Mouse (Mus musculus): ENCODE data around the gene Armh3. TPM values are rescaled to one million over a fixed set of nuclear protein-coding genes. Genes with fewer than 3 reads are reported as not detected.

Gene Armh3
- total and polyA plus RNA-seq, 3 experiments, result 1.1 to 4.9 (median 1.9) TPM

DNA sequence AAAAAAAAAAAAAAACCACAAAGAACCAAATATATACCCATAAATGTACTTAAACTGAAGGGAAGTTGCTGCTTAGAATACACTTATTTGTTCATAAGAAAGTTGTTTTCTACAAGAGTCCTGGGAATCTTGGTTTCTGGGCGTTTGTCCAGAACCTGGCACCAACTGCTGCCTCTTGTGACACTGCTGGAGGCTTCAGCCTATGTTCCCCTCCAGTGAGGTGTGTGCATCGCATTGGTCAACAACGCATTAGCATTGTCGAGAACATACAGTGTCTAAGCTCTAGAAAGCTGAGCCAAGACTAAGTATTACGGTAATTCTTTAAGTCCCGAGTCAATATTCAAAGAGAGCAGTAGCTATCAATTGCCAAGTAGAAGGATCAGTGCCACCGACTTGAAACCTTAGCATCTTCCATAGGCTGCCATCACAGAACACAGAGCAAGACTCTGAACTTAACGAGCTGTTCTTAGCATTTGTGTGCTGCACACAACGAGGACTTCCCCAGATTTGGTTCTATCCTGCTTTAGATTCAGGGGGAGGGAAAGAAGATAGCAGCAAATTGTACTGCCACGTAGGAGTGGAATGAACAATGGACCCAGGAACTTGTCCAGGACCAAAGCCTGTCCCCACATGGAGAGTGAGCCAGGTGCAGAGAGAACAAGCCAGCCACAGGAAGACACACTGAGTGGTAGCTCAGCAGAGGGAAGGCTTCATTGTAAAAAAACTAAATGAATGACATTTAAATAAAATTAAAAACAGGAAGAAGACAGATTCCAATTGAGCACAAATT is 86.9 kb downstream of the Armh3 start:
- Histone ChIP-seq H3K9me3 (replicated peaks; ENCODE audit: low read length) (no peaks in the 10 kb centered on the region), H3K4me2 (ENCODE audit: insufficient read depth, low read depth, poor library complexity, severe bottlenecking) (no peak overlapping the region), H3K79me2 (replicated peaks; ENCODE audit: control insufficient read depth, extremely low read depth, insufficient read depth, poor library complexity, severe bottlenecking) (no peaks in the 10 kb centered on the region), H3K9ac (ENCODE audit: insufficient read depth, low read depth) (no peak overlapping the region), H3K27me3 (replicated peaks) (no peaks in the 10 kb centered on the region), H3K27ac (ENCODE audit: insufficient read depth, low read depth) (no peak overlapping the region), H3K4me1 (ENCODE audit: control insufficient read depth in 1 of 2, insufficient read depth in 2 of 2) (no peaks in the 10 kb centered on the region), H3K4me3 (replicated peaks in 1 of 3; ENCODE audit: low read depth in 2 of 3, low read length in 2 of 3, poor library complexity in 1 of 3) (no peak overlapping the region), H3K36me3 (replicated peaks in 1 of 2; ENCODE audit: control insufficient read depth in 1 of 2, insufficient read depth in 1 of 2, low read length in 1 of 2) (no peaks in the 10 kb centered on the region)
- no peak for DNase-seq (ENCODE audit: extremely low read depth)
- in situ Hi-C loops (cut with MboI; ENCODE audit: low pct_ligation_motif_present, low pct_unique_long_range_greater_than_20kb, low sequenced_read_pairs) (no loop called here), dilution Hi-C loops (cut with MboI; ENCODE audit: extremely low pct_ligation_motif_present, extremely low pct_unique_long_range_greater_than_20kb, low sequenced_read_pairs) (no loop called here)
- no peak for TF ChIP-seq MAX (IDR thresholded peaks at IDR 0.05; ENCODE audit: low read length)
- TF ChIP-seq HCFC1 (IDR thresholded peaks at IDR 0.05; ENCODE audit: low read depth, low read length), result no peak
- TF ChIP-seq RCOR1 (conservative IDR thresholded peaks at IDR 0.05; ENCODE audit: low read depth, low read length), result no peak
- TF ChIP-seq TCF12 (IDR thresholded peaks at IDR 0.05; ENCODE audit: low read depth, low read length), result no peak
- no peak for TF ChIP-seq USF2 (conservative IDR thresholded peaks at IDR 0.05; ENCODE audit: low read depth, low read length)
- no peak for TF ChIP-seq USF1 (IDR thresholded peaks at IDR 0.05; ENCODE audit: low read depth, low read length)
- TF ChIP-seq MYC (IDR thresholded peaks at IDR 0.05; ENCODE audit: low read depth, low read length), result no peak
- no peak for TF ChIP-seq IRF4 (IDR thresholded peaks at IDR 0.05; ENCODE audit: low read depth, low read length)
- TF ChIP-seq MXI1 (IDR thresholded peaks at IDR 0.05; ENCODE audit: low read depth, low read length), result no peak
- no peak for TF ChIP-seq KAT2A (IDR thresholded peaks at IDR 0.05; ENCODE audit: insufficient replicate concordance, low read length)

DNA sequence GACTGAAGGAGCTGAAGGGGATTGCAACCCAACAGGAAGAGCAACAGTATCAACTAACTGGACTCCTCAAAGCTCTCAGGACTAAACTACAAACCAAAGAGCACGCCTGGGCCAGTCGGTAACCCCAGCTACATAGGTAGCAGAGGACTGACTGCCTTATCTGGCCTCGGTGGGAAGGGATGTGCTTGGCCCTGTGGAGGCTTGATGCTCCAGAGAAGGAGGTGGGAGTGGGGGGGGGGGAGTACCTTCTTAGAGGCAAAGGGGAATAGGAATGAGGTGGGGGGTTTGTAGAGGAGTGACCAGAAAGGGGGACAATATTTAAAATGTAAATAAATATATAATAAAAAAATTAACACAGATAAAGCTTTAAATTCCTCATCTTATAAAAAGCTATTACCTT is 90.0 kb downstream of the Armh3 start:
- dilution Hi-C loops (cut with MboI; ENCODE audit: extremely low pct_ligation_motif_present, extremely low pct_unique_long_range_greater_than_20kb, low sequenced_read_pairs) (no loop called here), in situ Hi-C loops (cut with MboI; ENCODE audit: low pct_ligation_motif_present, low pct_unique_long_range_greater_than_20kb, low sequenced_read_pairs) (no loop called here)
- no peak for DNase-seq (ENCODE audit: extremely low read depth)

DNA sequence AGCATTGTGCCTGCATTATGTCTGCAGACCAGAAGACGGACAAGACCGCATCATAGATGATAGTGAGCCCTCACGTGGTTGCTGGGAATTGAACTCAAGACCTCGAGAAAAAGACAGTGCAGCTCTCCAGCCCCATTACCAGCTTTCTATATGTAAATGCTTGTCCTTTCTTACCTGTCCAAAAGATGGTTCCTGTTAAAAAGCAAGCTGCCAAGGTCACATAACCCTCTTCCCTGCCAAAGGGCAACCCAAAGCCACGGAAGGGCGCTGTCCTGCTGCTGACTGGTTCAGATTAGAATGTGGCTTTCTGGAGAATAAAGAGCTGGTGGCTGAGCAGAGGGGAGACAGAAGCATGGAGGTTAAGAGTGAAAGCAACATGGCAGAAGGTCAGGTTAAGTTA is 90.9 kb downstream of the Armh3 start:
- in situ Hi-C loops (cut with MboI; ENCODE audit: low pct_ligation_motif_present, low pct_unique_long_range_greater_than_20kb, low sequenced_read_pairs) (no loop called here), dilution Hi-C loops (cut with MboI; ENCODE audit: extremely low pct_ligation_motif_present, extremely low pct_unique_long_range_greater_than_20kb, low sequenced_read_pairs) (no loop called here)
- no peaks in the 10 kb centered on the region for H3K27me3 ChIP-seq (replicated peaks)

More for the DNA sequence above, 90.0 kb downstream of the Armh3 start:
- Histone ChIP-seq H3K79me2 (replicated peaks; ENCODE audit: control insufficient read depth, extremely low read depth, insufficient read depth, poor library complexity, severe bottlenecking) (no peaks in the 10 kb centered on the region), H3K27ac (ENCODE audit: insufficient read depth, low read depth) (no peak overlapping the region), H3K36me3 (replicated peaks in 1 of 2; ENCODE audit: control insufficient read depth in 1 of 2, insufficient read depth in 1 of 2, low read length in 1 of 2) (no peaks in the 10 kb centered on the region), H3K27me3 (replicated peaks) (no peaks in the 10 kb centered on the region), H3K9me3 (replicated peaks; ENCODE audit: low read length) (no peaks in the 10 kb centered on the region), H3K4me1 (ENCODE audit: control insufficient read depth in 1 of 2, insufficient read depth in 2 of 2) (no peaks in the 10 kb centered on the region), H3K4me3 (replicated peaks in 1 of 3; ENCODE audit: low read depth in 2 of 3, low read length in 2 of 3, poor library complexity in 1 of 3) (no peak overlapping the region), H3K4me2 (ENCODE audit: insufficient read depth, low read depth, poor library complexity, severe bottlenecking) (no peak overlapping the region), H3K9ac (ENCODE audit: insufficient read depth, low read depth) (no peak overlapping the region)
- no peak for TF ChIP-seq MEF2A (IDR thresholded peaks at IDR 0.05; ENCODE audit: borderline replicate concordance, low read depth, low read length)
- no peak for TF ChIP-seq IRF4 (IDR thresholded peaks at IDR 0.05; ENCODE audit: low read depth, low read length)
- TF ChIP-seq SMC3 (IDR thresholded peaks at IDR 0.05; ENCODE audit: low read depth, low read length), result no peak

More for the DNA sequence above, 90.9 kb downstream of the Armh3 start:
- Histone ChIP-seq H3K27ac (ENCODE audit: insufficient read depth, low read depth) (no peak overlapping the region), H3K9me3 (replicated peaks; ENCODE audit: low read length) (no peaks in the 10 kb centered on the region), H3K4me2 (ENCODE audit: insufficient read depth, low read depth, poor library complexity, severe bottlenecking) (no peak overlapping the region), H3K9ac (ENCODE audit: insufficient read depth, low read depth) (no peak overlapping the region), H3K36me3 (replicated peaks in 1 of 2; ENCODE audit: control insufficient read depth in 1 of 2, insufficient read depth in 1 of 2, low read length in 1 of 2) (no peaks in the 10 kb centered on the region), H3K4me1 (ENCODE audit: control insufficient read depth in 1 of 2, insufficient read depth in 2 of 2) (no peaks in the 10 kb centered on the region), H3K4me3 (replicated peaks in 1 of 3; ENCODE audit: low read depth in 2 of 3, low read length in 2 of 3, poor library complexity in 1 of 3) (no peak overlapping the region), H3K79me2 (replicated peaks; ENCODE audit: control insufficient read depth, extremely low read depth, insufficient read depth, poor library complexity, severe bottlenecking) (no peaks in the 10 kb centered on the region)
- TF ChIP-seq PAX5 (IDR thresholded peaks at IDR 0.05; ENCODE audit: low read length) (no peak), MAFK (IDR thresholded peaks at IDR 0.05; ENCODE audit: insufficient replicate concordance, low read length) (no peak), POLR2AphosphoS2 (IDR thresholded peaks at IDR 0.05; ENCODE audit: low read depth, low read length) (no peak), MEF2A (IDR thresholded peaks at IDR 0.05; ENCODE audit: borderline replicate concordance, low read depth, low read length) (no peak), ELF1 (IDR thresholded peaks at IDR 0.05; ENCODE audit: low read depth, low read length) (no peak), MYC (IDR thresholded peaks at IDR 0.05; ENCODE audit: low read depth, low read length) (no peak), E2F4 (IDR thresholded peaks at IDR 0.05; ENCODE audit: insufficient replicate concordance, low read depth, low read length) (no peak), CHD2 (IDR thresholded peaks at IDR 0.05; ENCODE audit: low read length) (no peak), RAD21 (IDR thresholded peaks at IDR 0.05; ENCODE audit: low read depth, low read length) (no peak), ZKSCAN1 (IDR thresholded peaks at IDR 0.05; ENCODE audit: borderline replicate concordance, low read depth, low read length) (no peak), ZMIZ1 (IDR thresholded peaks at IDR 0.05; ENCODE audit: low read depth, low read length) (no peak)
- no peak for DNase-seq (ENCODE audit: extremely low read depth)

All from CH12.LX (cell line).